Mouse (Mus musculus): ENCODE results near the gene Speer4c.
"Not testable (repeated sequence)": the region's sequence is repeated elsewhere in the genome, so short reads cannot be mapped to it uniquely, and the experiment has no call there.

DNA sequence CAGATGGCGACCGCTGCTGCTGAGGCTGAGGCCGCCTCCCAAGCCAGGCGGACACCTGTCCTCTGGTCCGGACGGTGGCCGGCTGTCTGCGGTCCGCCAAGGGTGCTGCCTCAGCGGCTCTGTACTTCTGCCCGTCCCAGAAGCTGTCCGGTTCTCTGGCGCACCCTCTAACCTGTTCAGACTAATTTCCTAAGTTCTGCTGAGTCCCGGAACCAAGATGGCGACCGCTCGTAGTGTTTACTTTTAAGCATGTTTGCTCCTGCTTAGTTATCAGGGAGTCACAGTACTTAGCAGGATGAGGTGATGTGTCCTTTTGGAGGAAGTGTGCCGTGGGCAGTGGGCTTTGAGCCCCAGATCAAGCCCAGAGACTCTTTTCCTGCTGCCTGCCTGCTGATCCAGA lies 43.3 kb downstream of the Speer4c start:
- TF ChIP-seq HCFC1 (IDR thresholded peaks at IDR 0.05; ENCODE audit: low read depth, low read length); POLR2A (IDR thresholded peaks at IDR 0.05; ENCODE audit: control insufficient read depth in 1 of 2, insufficient read depth in 1 of 2, low read depth in 1 of 2, low read length in 2 of 2, poor library complexity in 1 of 2); USF1 (IDR thresholded peaks at IDR 0.05; ENCODE audit: low read depth, low read length); CTCF (IDR thresholded peaks at IDR 0.05 in 2 of 3, conservative IDR thresholded peaks at IDR 0.05 in 1 of 3; ENCODE audit: control insufficient read depth in 1 of 3, insufficient read depth in 1 of 3, low read depth in 2 of 3, low read length in 3 of 3, poor library complexity in 1 of 3, severe bottlenecking in 1 of 3); MAX (IDR thresholded peaks at IDR 0.05; ENCODE audit: low read length); MYB (IDR thresholded peaks at IDR 0.05; ENCODE audit: low read depth, low read length); USF2 (IDR thresholded peaks at IDR 0.05; ENCODE audit: borderline replicate concordance in 1 of 2, insufficient read depth in 1 of 2, low read depth in 1 of 2, low read length in 2 of 2); CHD2 (IDR thresholded peaks at IDR 0.05; ENCODE audit: low read length); EP300 (IDR thresholded peaks at IDR 0.05; ENCODE audit: low read depth in 1 of 2, low read length in 2 of 2); MAFK (IDR thresholded peaks at IDR 0.05; ENCODE audit: borderline replicate concordance, low read depth, low read length): not testable (repeated sequence)
